ENCODE assay signal across 1 mouse cellular context in the genomic region with DNA sequence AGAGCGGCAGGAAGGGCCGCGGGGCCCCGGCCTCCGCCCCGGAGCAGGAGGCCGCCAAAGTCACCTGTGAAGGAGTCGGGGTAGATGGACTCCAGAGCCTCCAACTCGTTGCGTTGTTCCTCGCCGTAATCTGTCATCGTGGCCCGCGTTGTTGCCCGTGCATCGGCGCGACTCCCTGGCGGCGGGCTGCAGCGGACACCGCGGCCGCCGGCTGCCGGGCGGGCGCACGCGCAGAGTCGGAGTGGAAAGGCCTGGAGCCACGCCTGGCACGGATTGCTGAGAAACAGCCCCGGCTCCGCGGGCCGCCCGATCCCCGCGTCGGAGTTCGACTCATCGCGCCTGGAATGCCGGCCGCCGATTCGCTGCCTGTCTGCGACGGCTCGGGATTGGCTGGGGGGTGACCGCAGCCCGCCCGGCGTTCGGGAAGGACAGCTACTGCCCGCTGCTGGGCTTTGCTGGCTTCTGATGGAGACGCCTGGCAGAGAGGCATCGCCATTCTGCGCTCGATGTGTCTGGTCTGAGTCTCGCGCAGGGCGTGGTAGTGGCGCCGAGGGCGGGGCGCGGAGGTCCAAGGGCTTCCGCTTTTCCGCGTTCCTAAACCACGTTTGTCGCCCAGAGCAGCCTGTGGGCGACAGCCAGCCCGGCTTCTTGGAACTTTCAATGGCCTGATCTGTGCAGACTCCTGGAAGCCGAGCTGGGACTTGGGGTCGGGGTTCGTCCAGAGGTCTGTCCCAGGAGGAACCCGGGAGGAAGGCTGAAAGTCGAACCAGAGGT.
TF ChIP-seq lines count a peak whose summit lies in the region.

A gene (minus strand): TSS at position 323 of the 774 bp plus-strand sequence.

TF ChIP-seq in MEL, 35 proteins besides CTCF, POLR2A, EP300 and RAD21 (continued from another document):
- TF ChIP-seq USF2 (IDR thresholded peaks at IDR 0.05; ENCODE audit: borderline replicate concordance in 1 of 2, insufficient read depth in 1 of 2, low read depth in 1 of 2, low read length in 2 of 2), result no peak
- TF ChIP-seq MAFK (IDR thresholded peaks at IDR 0.05; ENCODE audit: borderline replicate concordance, low read depth, low read length), result no peak
- TF ChIP-seq TBP (IDR thresholded peaks at IDR 0.05; ENCODE audit: low read depth, low read length), result peak; percentile 85
- no peak for TF ChIP-seq MYB (IDR thresholded peaks at IDR 0.05; ENCODE audit: low read depth, low read length)
- TF ChIP-seq KAT2A (conservative IDR thresholded peaks at IDR 0.05; ENCODE audit: low read depth, low read length), result peak; percentile 46; the same call in 1 of the 2 replicates
- no peak for TF ChIP-seq CHD1 (IDR thresholded peaks at IDR 0.05; ENCODE audit: low read depth, low read length)
- TF ChIP-seq MAZ (IDR thresholded peaks at IDR 0.05; ENCODE audit: low read depth, low read length), result peak; percentile 82; the same call in 1 of the 2 replicates
- TF ChIP-seq ZKSCAN1 (IDR thresholded peaks at IDR 0.05; ENCODE audit: low read depth, low read length), result no peak
- peak; percentile 98 for TF ChIP-seq MXI1 (IDR thresholded peaks at IDR 0.05; ENCODE audit: low read depth, low read length)
- TF ChIP-seq CHD2 (IDR thresholded peaks at IDR 0.05; ENCODE audit: low read length), result peak; percentile 11; the same call in 1 of the 2 replicates
- no peak for TF ChIP-seq ZNF384 (IDR thresholded peaks at IDR 0.05; ENCODE audit: low read depth, low read length)
- TF ChIP-seq MYC (IDR thresholded peaks at IDR 0.05; ENCODE audit: low read depth, low read length), result peak; percentile 81
- TF ChIP-seq HCFC1 (IDR thresholded peaks at IDR 0.05; ENCODE audit: low read depth, low read length), result peak; percentile 90
- TF ChIP-seq GATA1 (IDR thresholded peaks at IDR 0.05; ENCODE audit: low read depth, low read length), result no peak
- TF ChIP-seq BHLHE40 (IDR thresholded peaks at IDR 0.05; ENCODE audit: borderline replicate concordance, low read depth, low read length), result no peak
